Mouse (Mus musculus) brown adipose tissue, adult 24 weeks (tissue): ENCODE data around the gene Cdc6. TPM values are rescaled to one million over a fixed set of nuclear protein-coding genes. Genes with fewer than 3 reads are reported as not detected.

Experiments used
- H3K27ac ChIP-seq: fragments of 200-500 bp; replicated peaks from 2 replicates; pipeline ENCODE4 v1.5.1; 2012; ENCODE audit warnings: low read depth, mild to moderate bottlenecking, low read length
- H3K4me1 ChIP-seq: fragments of 200-500 bp; 2 replicates; pipeline ENCODE4 v1.6.1; 2012; ENCODE audit warnings: low read length, mixed read lengths; ENCODE audit not compliant: control insufficient read depth, insufficient read depth, insufficient read length
- H3K4me3 ChIP-seq: fragments of 200-500 bp; 2 replicates; pipeline ENCODE4 v1.5.1; 2012; ENCODE audit warnings: low read depth, mild to moderate bottlenecking, low read length, moderate library complexity; ENCODE audit not compliant: insufficient read depth
- polyA plus RNA-seq: library from polyadenylated mRNA; stranded (reverse); fragments of >200 nt; gene quantifications from 2 replicates; pipeline ENCODE4 v1.2.4, GENCODE M21; 2012; ENCODE audit not compliant: missing spikeins, insufficient read depth, insufficient read length

The Cdc6 gene
- polyA plus RNA-seq, 1 experiment, result 0.28 TPM

DNA sequence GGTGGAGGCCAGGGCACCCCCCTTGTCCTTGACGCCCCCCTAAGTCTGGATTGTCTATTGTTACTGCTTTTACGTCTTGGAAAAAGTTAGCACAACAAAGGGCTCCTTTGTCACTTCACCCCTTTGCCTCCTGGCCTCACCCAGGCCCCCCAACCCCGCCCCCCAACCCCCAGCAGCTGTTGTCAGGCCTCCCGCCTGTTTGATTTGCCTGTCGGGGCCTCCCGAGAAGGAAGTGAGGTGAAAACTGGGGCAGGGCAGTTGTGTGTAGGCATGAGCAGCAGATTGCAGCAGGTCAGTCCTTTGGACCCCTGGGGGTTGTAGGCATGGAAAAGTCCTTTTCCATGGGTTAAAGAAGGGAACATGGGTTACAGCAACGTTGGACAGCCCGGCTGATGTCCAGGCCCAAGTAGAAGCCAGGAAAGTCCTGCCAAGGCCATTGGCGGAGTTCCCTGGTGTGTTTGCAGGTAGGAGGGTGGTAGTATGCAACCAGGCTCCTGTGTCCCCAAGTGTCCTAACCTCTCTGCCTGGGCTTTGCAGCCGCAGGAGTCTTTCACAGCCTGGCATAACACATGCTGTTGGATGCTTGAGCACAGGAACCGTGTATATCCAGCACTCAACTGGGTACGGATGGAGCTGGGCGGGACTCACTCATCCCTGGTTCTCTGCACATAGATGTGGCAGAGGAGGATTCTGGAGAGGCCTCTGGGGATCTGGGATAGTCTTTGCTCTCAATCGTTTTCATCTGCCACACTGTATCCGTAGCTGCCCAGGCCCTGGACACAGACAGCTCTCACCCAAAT lies 57.2 kb downstream of the Cdc6 start:
- no peak overlapping the region for H3K4me3 ChIP-seq
- H3K4me1 ChIP-seq, result peaks cover 42% of the 10 kb centered on the region
- H3K27ac ChIP-seq, result no peak overlapping the region; the same call in 1 of the 2 replicates

DNA sequence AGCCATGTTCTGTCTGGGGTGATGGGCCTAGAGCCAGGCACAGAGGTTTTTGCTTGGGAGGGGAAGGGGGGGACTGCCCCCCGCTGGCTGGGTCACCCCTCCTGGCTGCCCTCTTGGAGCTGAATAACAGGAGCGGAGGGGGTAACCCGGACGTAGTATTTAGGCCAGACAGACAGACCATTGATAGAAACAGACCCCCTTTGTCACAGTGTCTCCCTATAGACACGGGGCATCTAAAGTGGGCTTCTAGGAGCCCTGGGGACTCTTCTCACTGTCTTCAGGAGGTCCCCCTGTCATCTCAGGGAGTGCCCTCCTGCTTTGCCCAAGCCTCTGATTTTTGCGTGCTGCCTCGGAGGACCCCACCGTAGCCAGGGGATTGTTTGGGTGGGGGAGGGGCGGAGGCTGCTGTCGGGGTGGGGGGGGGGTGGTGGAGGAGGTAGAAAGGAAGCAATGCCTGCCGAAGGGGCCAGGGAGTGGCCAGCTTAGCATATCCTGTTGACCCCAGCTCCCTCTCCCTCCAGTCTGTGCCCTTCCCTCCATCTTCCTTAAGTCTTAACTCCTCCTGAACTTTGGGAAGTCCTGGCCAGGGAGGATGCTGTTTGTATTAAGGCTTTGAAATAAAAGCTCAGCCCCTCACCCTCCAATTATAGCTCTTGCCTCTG lies 57.9 kb downstream of the Cdc6 start:
- peaks cover 42% of the 10 kb centered on the region for H3K4me1 ChIP-seq
- H3K27ac ChIP-seq, result no peak overlapping the region
- H3K4me3 ChIP-seq, result no peak overlapping the region

DNA sequence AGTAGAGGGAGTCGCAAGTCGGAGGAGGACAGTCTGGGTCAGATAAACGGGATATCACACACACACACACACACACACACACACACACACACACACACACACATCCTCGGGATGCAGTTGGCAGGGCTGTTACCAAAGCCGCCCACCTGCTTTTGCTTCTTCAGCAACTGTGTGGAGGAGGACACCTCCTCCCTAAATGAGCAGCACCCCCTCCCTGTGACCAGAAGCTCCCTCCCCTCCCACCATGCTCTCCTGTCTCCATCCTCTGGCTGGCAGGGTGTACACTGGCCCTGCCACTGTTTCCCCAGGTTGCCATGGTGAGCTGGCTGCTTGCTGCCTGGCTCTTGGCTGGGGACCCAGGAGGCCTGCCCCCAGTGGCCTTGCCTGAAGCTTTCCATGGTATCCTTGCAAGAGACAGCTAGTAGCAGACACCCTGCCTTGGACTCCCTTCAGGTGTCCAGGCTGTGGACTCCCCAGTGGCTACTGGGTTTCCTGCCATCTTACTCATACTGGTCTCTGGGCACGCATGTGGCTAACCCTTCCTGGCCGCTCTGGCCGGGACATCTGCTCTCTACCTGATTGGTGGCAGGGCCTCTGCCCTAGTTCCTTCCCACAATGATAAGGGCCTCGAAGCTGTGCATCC lies 59.0 kb downstream of the Cdc6 start:
- H3K27ac ChIP-seq, result no peak overlapping the region
- peaks cover 44% of the 10 kb centered on the region for H3K4me1 ChIP-seq
- H3K4me3 ChIP-seq, result no peak overlapping the region

DNA sequence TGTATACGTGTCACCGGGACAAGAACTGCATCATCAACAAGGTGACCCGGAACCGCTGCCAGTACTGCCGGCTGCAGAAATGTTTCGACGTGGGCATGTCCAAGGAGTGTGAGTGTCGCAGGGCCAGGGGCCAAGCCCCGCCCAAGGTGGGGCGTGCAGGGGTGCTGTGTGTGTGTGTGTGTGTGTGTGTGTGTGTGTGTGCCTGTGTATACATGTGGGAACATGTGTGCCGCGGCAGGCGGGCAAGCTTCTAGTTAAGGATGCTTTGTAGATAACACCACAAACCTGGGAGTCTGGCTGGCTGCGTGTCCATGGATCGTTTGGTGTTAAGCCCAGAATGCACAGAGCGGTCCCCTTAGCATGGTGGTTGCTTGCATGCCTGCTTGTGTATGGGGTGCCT lies 60.5 kb downstream of the Cdc6 start:
- H3K27ac ChIP-seq, result no peak overlapping the region
- peaks cover 37% of the 10 kb centered on the region for H3K4me1 ChIP-seq
- H3K4me3 ChIP-seq, result no peak overlapping the region

DNA sequence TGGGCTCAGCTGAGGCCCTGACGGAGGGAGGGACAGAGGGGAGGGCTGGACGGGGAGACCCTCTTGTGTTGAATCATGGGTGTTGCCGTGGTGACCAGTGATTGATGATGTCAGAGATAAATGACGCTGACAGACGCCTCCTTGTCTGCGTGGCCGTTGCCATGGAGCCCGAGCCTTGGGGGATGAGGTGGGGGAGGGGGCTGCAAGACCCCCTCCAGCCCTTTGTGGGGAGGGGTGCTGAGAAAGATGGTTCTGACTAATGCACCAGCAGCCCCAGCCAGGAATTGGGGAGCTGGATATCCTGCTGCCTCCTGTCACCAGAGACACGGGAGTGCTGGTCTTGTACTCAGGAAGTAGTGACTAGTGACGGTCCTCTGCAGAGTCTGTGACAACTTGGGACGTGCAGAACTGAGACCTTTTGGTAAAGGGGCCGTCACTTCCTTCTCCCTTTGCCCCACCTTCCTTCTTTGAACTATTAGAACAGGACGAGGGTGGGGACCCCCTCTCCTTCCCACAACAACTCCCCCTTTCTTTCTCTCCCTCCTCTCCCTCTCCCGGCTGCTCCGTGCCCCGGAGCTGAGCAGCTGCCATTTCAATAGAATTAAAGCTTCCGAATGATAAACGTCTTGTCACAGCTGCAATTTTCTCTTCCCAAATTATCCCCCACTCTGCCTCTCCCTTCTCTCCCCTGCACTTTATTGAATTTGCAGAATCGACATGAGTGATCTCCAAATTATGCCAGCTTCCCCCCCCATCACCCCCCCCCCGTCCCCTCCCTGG lies 61.3 kb downstream of the Cdc6 start:
- Histone ChIP-seq H3K4me3 (no peak overlapping the region), H3K27ac (no peak overlapping the region), H3K4me1 (peaks cover 34% of the 10 kb centered on the region)

DNA sequence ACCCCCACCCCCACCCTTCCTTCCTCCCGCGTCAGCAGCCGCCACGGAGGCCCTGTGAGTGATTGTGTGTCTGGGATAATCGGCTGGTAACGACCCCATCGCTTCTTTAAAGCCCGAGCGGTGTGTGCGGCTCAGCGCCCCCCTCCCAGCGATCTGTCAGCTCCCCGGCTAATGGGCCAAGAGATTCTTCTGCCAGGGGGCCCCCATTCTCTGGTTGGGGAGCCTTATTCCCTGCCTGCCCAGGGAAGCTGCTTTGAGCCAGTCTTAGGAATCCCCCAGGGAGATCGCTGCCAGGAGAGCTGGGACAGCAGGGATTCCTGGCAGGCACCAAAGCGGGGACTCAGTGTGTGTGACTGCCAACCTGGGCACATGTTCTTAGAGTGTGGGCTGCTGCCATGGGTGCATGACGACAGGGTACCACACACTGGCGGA lies 61.9 kb downstream of the Cdc6 start:
- no peak overlapping the region for H3K4me3 ChIP-seq
- peaks cover 29% of the 10 kb centered on the region for H3K4me1 ChIP-seq
- H3K27ac ChIP-seq, result no peak overlapping the region

- Histone ChIP-seq H3K27ac (no peak overlapping the region), H3K4me3 (no peak overlapping the region), H3K4me1 (peaks cover 21% of the 10 kb centered on the region)
Measured at GRCm38 (mm10) chr11:98970191-98970925, 62.8 kb downstream of the Cdc6 start.

- peaks cover 13% of the 10 kb centered on the region for H3K4me1 ChIP-seq
- no peak overlapping the region for H3K4me3 ChIP-seq
- H3K27ac ChIP-seq, result no peak overlapping the region
Measured at GRCm38 (mm10) chr11:98971316-98972031, 63.9 kb downstream of the Cdc6 start.

GRCm38 (mm10) chr11:98972215-98972614 lies 64.6 kb downstream of the Cdc6 start:
- Histone ChIP-seq H3K4me1 (peaks cover 7% of the 10 kb centered on the region), H3K27ac (no peak overlapping the region), H3K4me3 (no peak overlapping the region)

- no peak overlapping the region for H3K27ac ChIP-seq
- H3K4me3 ChIP-seq, result no peak overlapping the region
- H3K4me1 ChIP-seq, result peaks cover 7% of the 10 kb centered on the region; the same call in 1 of the 2 replicates
Measured at GRCm38 (mm10) chr11:98972801-98973360, 65.3 kb downstream of the Cdc6 start.

Other genes starting within 250 kb of the Cdc6 start
- not detected in 2 replicates for gene Gsdma, start 243.4 kb upstream of the Cdc6 start, polyA plus RNA-seq
- gene Psmd3, start 225.2 kb upstream of the Cdc6 start, polyA plus RNA-seq, result 73.1 and 84.4 TPM in 2 replicates
- not detected in 2 replicates for gene Csf3, start 206.5 kb upstream of the Cdc6 start, polyA plus RNA-seq
- gene Med24, start 178.4 kb upstream of the Cdc6 start, polyA plus RNA-seq, result 18.4 and 24.7 TPM in 2 replicates
- gene Thra, start 167.2 kb upstream of the Cdc6 start, polyA plus RNA-seq, result 64.4 and 82.3 TPM in 2 replicates
- 78.3 and 90.9 TPM in 2 replicates for gene Nr1d1, start 132.5 kb upstream of the Cdc6 start, polyA plus RNA-seq
- gene Msl1, start 112.3 kb upstream of the Cdc6 start, polyA plus RNA-seq, result 36.3 and 40.8 TPM in 2 replicates
- gene Casc3, start 102.9 kb upstream of the Cdc6 start, polyA plus RNA-seq, result 9.2 and 16.9 TPM in 2 replicates
- gene Rapgefl1, start 71.0 kb upstream of the Cdc6 start, polyA plus RNA-seq, result 0.40 TPM in 1 of 2 replicates, not detected in the other
- gene Wipf2, start 44.2 kb upstream of the Cdc6 start, polyA plus RNA-seq, result 5.2 and 5.8 TPM in 2 replicates
- gene Rara, start 20.0 kb downstream of the Cdc6 start, polyA plus RNA-seq, result 3.2 and 5.5 TPM in 2 replicates
- not detected in 2 replicates for gene Gjd3, start 75.2 kb downstream of the Cdc6 start, polyA plus RNA-seq
- gene Top2a, start 116.4 kb downstream of the Cdc6 start, polyA plus RNA-seq, result 0.92 and 1.2 TPM in 2 replicates
- gene Igfbp4, start 133.4 kb downstream of the Cdc6 start, polyA plus RNA-seq, result 63.5 and 77.4 TPM in 2 replicates
- not detected in 2 replicates for gene Tns4, start 181.5 kb downstream of the Cdc6 start, polyA plus RNA-seq
- not detected in 2 replicates for gene Ccr7, start 247.3 kb downstream of the Cdc6 start, polyA plus RNA-seq